Mouse (Mus musculus) frontal cortex, adult (tissue): ENCODE results near the gene Urad.

ENCODE experiments used
- ATAC-seq: cut with Nextera tagmentation; 2 replicates; pipeline ENCODE4 v1.9.2; 2017; ENCODE audit warnings: mild to moderate bottlenecking, moderate library complexity, mixed read lengths; ENCODE audit not compliant: low TSS enrichment

Gene Urad

GRCm38 (mm10) chr5:147322183-147322582 is at the start of gene Urad:
Gene Urad, minus strand, starts transcription at chr5:147322440.
- no peak for ATAC-seq

- ATAC-seq, result no peak
Observed at GRCm38 (mm10) chr5:147370276-147370675, 48.0 kb upstream of the Urad start.

- ATAC-seq, result no peak
Observed at GRCm38 (mm10) chr5:147368221-147368620, 46.0 kb upstream of the Urad start.

- no peak for ATAC-seq
Observed at GRCm38 (mm10) chr5:147365995-147366765, 43.9 kb upstream of the Urad start.

GRCm38 (mm10) chr5:147363054-147363453 is 40.8 kb upstream of the Urad start:
- ATAC-seq, result no peak

GRCm38 (mm10) chr5:147358481-147358880 is 36.2 kb upstream of the Urad start:
- no peak for ATAC-seq

- no peak for ATAC-seq
Observed at GRCm38 (mm10) chr5:147357536-147357935, 35.3 kb upstream of the Urad start.

- ATAC-seq, result no peak
Observed at GRCm38 (mm10) chr5:147356260-147357055, 34.2 kb upstream of the Urad start.

GRCm38 (mm10) chr5:147355788-147356187 is 33.5 kb upstream of the Urad start:
- no peak for ATAC-seq

GRCm38 (mm10) chr5:147354985-147355384 is 32.7 kb upstream of the Urad start:
- no peak for ATAC-seq

- ATAC-seq, result peak; percentile 91
Observed at GRCm38 (mm10) chr5:147354161-147354780, 32.0 kb upstream of the Urad start.

- ATAC-seq, result no peak
Observed at GRCm38 (mm10) chr5:147351931-147352330, 29.7 kb upstream of the Urad start.

- ATAC-seq, result no peak
Observed at GRCm38 (mm10) chr5:147345981-147346380, 23.7 kb upstream of the Urad start.

- no peak for ATAC-seq
Observed at GRCm38 (mm10) chr5:147343904-147344303, 21.7 kb upstream of the Urad start.

- ATAC-seq, result no peak
Observed at GRCm38 (mm10) chr5:147342901-147343300, 20.7 kb upstream of the Urad start.

GRCm38 (mm10) chr5:147340741-147341414 is 18.6 kb upstream of the Urad start:
- ATAC-seq, result no peak

- no peak for ATAC-seq
Observed at GRCm38 (mm10) chr5:147339560-147339959, 17.3 kb upstream of the Urad start.

GRCm38 (mm10) chr5:147338967-147339366 is 16.7 kb upstream of the Urad start:
- no peak for ATAC-seq

GRCm38 (mm10) chr5:147332711-147333110 is 10.5 kb upstream of the Urad start:
- ATAC-seq, result no peak

- no peak for ATAC-seq
Observed at GRCm38 (mm10) chr5:147331547-147331946, 9.3 kb upstream of the Urad start.

- no peak for ATAC-seq
Observed at GRCm38 (mm10) chr5:147329946-147330345, 7.7 kb upstream of the Urad start.

- no peak for ATAC-seq
Observed at GRCm38 (mm10) chr5:147327636-147328035, 5.4 kb upstream of the Urad start.
